Mouse (Mus musculus): ENCODE results near the gene Wnk2. TPM values are rescaled to one million over a fixed set of nuclear protein-coding genes. Genes with fewer than 3 reads are reported as not detected.

Gene Wnk2
- polyA plus RNA-seq, 1 experiment from 2014 or later, result 1.6 TPM

DNA sequence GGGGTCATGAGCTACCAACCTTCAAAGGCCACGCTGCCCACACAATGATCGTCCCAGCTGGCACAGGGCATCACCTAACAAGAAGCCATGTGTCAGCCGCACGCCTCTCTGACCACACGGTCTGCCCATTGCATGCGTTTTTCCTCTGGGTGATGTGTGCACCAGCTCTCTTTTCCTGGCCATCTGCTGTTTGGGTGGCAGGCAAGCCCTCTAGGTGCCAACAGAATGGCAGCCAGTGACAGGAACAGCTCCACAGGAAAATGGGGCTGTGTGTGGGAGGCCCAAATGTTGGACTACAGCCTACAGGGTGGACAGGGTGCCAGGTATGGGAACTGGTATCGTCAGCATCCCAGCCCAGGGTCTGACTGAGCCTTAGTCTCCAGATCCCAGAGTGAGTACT, 24.5 kb upstream of the Wnk2 start:
- peaks cover 4% of the 10 kb centered on the region; the same call in 1 of the 2 replicates for H3K4me1 ChIP-seq
- 84% methylated on average over 7 of the region's 7 CpGs for WGBS
- H3K9ac ChIP-seq, result no peak overlapping the region
- ATAC-seq (ENCODE audit: insufficient number of reproducible peaks, low FRiP score, low TSS enrichment, low read depth), result no peak
- H3K36me3 ChIP-seq, result no peaks in the 10 kb centered on the region
- no peak overlapping the region for H3K4me3 ChIP-seq
- H3K4me2 ChIP-seq, result no peak overlapping the region
- H3K9me3 ChIP-seq, result no peaks in the 10 kb centered on the region
- no peaks in the 10 kb centered on the region for H3K27me3 ChIP-seq
- H3K27ac ChIP-seq, result no peak overlapping the region

DNA sequence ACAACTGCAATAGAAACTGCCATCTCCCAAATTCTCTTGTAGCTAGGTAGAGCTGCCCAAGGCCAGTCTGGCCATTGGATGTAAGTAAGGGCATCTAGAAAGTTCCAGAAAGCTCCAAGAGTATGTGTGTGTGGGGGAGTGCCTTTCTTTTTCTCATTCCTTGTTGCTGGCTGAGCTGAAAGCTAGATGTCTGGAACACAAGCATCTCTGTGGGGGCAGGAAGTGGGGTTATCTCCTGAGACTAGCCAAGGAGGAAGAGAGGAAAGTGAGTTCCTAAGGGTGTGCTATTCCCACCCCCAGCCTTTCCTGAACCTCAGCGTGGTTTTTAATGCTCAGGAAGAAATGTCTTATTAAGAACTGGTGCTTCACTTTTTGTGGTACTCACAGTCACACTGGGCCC, 23.9 kb upstream of the Wnk2 start:
- no peak for ATAC-seq (ENCODE audit: insufficient number of reproducible peaks, low FRiP score, low TSS enrichment, low read depth)
- Histone ChIP-seq H3K4me1 (peaks cover 9% of the 10 kb centered on the region; the same call in 1 of the 2 replicates), H3K27me3 (no peaks in the 10 kb centered on the region), H3K4me2 (no peak overlapping the region), H3K9ac (no peak overlapping the region), H3K9me3 (no peaks in the 10 kb centered on the region), H3K36me3 (no peaks in the 10 kb centered on the region), H3K4me3 (no peak overlapping the region), H3K27ac (no peak overlapping the region)
- WGBS, result 53% methylated on average over 1 of the region's 1 CpGs

DNA sequence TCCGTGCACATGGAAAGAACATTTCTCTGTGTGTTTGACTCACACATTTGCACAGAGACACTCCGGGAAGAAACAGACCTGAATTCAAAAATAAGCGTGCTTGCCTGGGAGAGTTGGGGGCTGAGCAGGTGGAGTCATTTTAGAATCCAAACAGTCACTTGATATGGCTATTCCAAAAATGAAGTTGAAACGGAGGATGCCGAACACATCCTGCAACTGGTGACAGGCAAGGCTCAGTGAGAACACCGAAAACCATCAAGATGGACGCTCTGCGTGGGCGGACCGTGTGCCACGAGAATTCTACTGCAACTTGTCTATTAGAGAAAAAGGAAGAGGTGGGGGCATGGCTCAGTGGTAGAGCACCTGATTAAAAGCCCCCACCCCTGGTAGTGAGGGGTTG, 22.8 kb upstream of the Wnk2 start:
- H3K4me1 ChIP-seq, result peaks cover 12% of the 10 kb centered on the region; the same call in 1 of the 2 replicates
- ATAC-seq (ENCODE audit: insufficient number of reproducible peaks, low FRiP score, low TSS enrichment, low read depth), result no peak
- H3K27ac ChIP-seq, result no peak overlapping the region
- 90% methylated on average over 11 of the region's 11 CpGs for WGBS
- no peak overlapping the region for H3K9ac ChIP-seq
- H3K27me3 ChIP-seq, result no peaks in the 10 kb centered on the region
- no peaks in the 10 kb centered on the region for H3K36me3 ChIP-seq
- no peak overlapping the region for H3K4me3 ChIP-seq
- H3K9me3 ChIP-seq, result no peaks in the 10 kb centered on the region
- H3K4me2 ChIP-seq, result no peak overlapping the region

DNA sequence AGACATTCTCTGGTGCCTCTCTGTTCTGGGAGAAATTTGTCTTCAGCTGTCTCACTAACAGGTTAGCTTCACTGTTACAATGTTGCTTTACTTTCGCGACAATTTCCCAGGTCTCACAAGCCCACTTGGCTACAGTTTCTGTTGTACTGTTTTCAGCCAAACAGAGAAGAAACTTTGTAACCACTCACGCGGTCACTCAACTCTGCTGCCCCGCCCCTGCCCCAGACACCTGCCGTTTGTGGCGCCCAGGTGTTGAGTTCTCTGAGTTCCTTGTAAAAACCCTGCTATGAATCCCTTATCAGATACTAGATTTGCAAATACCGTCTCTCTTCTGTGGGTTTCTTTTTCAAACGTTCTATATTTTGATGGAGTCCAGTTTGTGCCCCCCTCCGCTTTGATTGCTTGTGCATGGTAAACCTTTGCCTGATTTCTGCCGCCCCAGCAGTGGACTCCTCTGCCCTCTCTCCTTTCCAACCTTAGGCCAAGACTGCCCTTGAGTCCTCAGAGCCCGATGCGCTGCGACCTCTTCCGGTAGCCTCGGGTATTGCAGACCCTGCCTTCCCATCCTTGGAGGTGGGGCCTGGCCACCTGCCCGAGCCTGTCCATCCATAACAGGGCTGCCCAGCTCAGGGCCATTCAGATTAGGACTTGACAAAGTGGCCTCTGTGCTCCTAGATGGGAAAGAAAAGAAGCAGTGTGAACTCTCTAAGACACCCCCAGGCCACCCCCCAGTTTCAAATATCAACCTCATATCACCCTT, 21.8 kb upstream of the Wnk2 start:
- H3K36me3 ChIP-seq, result no peaks in the 10 kb centered on the region
- no peak overlapping the region for H3K9ac ChIP-seq
- H3K9me3 ChIP-seq, result no peaks in the 10 kb centered on the region
- H3K27ac ChIP-seq, result no peak overlapping the region
- no peaks in the 10 kb centered on the region for H3K27me3 ChIP-seq
- no peak overlapping the region for H3K4me2 ChIP-seq
- H3K4me1 ChIP-seq, result peaks cover 12% of the 10 kb centered on the region; the same call in 1 of the 2 replicates
- ATAC-seq (ENCODE audit: insufficient number of reproducible peaks, low FRiP score, low TSS enrichment, low read depth), result no peak
- H3K4me3 ChIP-seq, result no peak overlapping the region
- WGBS, result 17% methylated on average over 17 of the region's 17 CpGs

DNA sequence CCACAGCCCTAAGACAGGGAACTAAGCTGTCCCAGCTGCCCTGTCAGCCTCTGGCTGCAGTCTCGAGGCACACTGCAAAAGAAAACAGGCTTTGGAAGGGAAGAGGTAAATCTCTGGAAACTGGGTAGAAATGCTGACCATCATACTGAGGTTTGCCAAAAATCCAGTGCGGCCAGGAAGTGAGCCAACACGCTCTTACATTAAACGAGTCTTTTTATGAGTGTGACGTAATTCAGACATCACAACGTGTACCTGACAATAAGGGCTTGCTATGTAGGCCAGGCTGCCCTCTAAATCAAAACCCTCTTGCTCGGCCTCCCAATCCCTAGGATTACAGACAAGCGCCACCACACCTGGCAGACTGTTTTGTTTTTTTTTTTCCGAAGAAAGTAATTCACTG, 19.3 kb upstream of the Wnk2 start:
- no peak overlapping the region for H3K4me2 ChIP-seq
- H3K9me3 ChIP-seq, result no peaks in the 10 kb centered on the region
- peaks cover 12% of the 10 kb centered on the region; the same call in 1 of the 2 replicates for H3K4me1 ChIP-seq
- H3K36me3 ChIP-seq, result no peaks in the 10 kb centered on the region
- 25% methylated on average over 9 of the region's 9 CpGs for WGBS
- no peak overlapping the region for H3K9ac ChIP-seq
- H3K27me3 ChIP-seq, result no peaks in the 10 kb centered on the region
- peak overlapping the region; percentile 66 for H3K27ac ChIP-seq
- no peak overlapping the region for H3K4me3 ChIP-seq
- no peak for ATAC-seq (ENCODE audit: insufficient number of reproducible peaks, low FRiP score, low TSS enrichment, low read depth)

DNA sequence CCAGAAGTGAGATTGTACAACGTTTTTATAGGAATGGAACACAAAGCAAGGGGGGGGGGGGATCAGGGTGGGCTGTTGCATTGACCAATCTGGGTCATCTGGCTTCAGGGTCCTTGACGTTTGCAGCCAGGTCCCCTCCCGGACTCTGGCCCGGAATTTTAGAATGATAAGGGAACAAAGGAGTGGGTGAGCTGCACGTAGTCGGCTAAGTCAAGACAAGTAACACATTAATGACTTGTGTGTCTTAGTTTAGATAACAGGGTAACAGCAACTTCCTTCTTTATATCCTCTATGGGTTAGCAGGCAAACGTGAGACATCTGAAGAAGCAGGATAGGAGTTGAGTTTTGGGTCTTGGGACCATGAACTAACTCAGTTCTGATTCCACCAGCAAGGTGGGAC, 15.8 kb upstream of the Wnk2 start:
- no peak for ATAC-seq (ENCODE audit: insufficient number of reproducible peaks, low FRiP score, low TSS enrichment, low read depth)
- Histone ChIP-seq H3K4me3 (no peak overlapping the region), H3K27ac (no peak overlapping the region), H3K4me2 (no peak overlapping the region), H3K36me3 (no peaks in the 10 kb centered on the region), H3K9ac (no peak overlapping the region), H3K4me1 (peaks cover 8% of the 10 kb centered on the region; the same call in 1 of the 2 replicates), H3K27me3 (no peaks in the 10 kb centered on the region), H3K9me3 (no peaks in the 10 kb centered on the region)
- 75% methylated on average over 7 of the region's 7 CpGs for WGBS

DNA sequence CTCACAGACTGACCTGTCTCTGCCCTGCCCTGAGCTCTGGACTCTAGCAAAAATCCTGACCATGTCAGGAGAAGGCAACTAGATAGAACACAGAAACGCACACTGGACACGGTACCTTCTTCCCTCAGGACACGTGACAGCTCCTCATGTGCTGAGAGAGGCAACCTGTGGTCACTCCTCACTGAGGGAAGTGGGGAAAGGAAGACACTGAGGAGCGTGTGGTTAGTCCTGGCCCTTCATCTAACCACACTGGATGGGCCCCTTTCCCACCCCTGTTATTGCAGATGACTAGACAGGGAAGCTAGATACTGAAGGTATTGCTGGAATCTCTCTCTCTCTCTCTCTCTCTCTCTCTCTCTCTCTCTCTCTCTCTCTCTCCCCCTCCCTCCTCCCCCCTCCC, 14.9 kb upstream of the Wnk2 start:
- WGBS, result 75% methylated on average over 4 of the region's 4 CpGs
- ATAC-seq (ENCODE audit: insufficient number of reproducible peaks, low FRiP score, low TSS enrichment, low read depth), result no peak
- H3K9ac ChIP-seq, result no peak overlapping the region

DNA sequence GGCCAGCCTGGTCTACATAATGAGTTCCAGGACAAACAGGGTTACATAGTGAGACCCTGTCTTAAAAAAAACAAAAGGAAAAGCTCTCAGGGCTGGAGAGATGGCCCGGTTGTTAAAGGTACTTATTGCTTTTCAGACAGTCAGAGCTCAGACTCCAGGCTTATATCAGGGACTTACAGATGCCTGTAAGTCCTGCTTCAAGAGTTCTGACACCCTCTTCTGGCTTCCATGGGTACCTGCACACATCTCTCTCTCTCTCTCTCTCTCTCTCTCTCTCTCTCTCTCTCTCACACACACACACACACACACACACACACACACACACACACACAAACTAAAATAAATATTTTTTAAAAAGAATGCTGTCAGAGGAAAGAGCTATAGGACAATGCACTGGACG, 13.4 kb upstream of the Wnk2 start:
- Histone ChIP-seq H3K36me3 (no peaks in the 10 kb centered on the region), H3K9ac (no peak overlapping the region), H3K4me3 (no peak overlapping the region), H3K27ac (no peak overlapping the region), H3K4me2 (no peak overlapping the region), H3K9me3 (no peaks in the 10 kb centered on the region), H3K27me3 (no peaks in the 10 kb centered on the region), H3K4me1 (no peaks in the 10 kb centered on the region)
- 47% methylated on average over 2 of the region's 2 CpGs for WGBS
- no peak for ATAC-seq (ENCODE audit: insufficient number of reproducible peaks, low FRiP score, low TSS enrichment, low read depth)

More for the DNA sequence above, 14.9 kb upstream of the Wnk2 start:
- Histone ChIP-seq H3K27ac (no peak overlapping the region), H3K9me3 (no peaks in the 10 kb centered on the region), H3K4me1 (peaks cover 8% of the 10 kb centered on the region; the same call in 1 of the 2 replicates), H3K4me2 (no peak overlapping the region), H3K27me3 (no peaks in the 10 kb centered on the region), H3K4me3 (no peak overlapping the region), H3K36me3 (no peaks in the 10 kb centered on the region)

DNA sequence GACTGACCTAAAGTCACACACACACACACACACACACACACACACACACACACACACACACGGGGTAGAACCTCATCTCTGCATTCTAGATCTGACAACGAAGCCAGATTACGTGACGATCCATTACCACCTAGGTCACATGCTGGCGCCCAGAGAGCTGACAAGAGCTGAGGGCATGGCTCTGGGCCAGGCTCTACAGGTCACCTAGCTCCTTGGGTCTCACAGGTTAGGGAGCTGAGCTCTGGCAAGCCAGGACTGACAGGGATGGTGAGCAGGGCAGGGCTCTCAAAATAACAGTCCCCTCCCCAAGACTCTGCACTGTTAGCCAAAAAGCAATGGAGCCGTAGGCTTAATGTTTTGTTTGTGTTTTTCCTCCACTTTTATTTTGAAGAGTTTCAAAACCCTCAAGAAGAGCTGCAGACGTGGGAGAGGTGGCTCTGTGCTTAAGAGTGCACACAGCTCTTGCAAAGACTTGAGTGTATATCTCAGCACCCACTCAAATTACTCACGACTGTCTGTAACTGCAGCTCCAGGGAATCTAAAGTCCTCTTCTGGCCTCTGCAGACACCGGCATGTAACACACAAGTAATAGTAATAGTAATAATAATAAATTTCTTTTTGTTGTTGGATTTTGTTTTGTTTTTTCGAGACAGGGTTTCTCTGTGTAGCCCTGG, 10.4 kb upstream of the Wnk2 start:
- no peak for ATAC-seq (ENCODE audit: insufficient number of reproducible peaks, low FRiP score, low TSS enrichment, low read depth)
- no peak overlapping the region for H3K27ac ChIP-seq
- H3K27me3 ChIP-seq, result no peaks in the 10 kb centered on the region
- H3K9ac ChIP-seq, result no peak overlapping the region
- H3K4me1 ChIP-seq, result peaks cover 5% of the 10 kb centered on the region; the same call in 1 of the 2 replicates
- H3K36me3 ChIP-seq, result no peaks in the 10 kb centered on the region
- no peaks in the 10 kb centered on the region for H3K9me3 ChIP-seq
- 68% methylated on average over 10 of the region's 10 CpGs for WGBS
- no peak overlapping the region for H3K4me2 ChIP-seq
- no peak overlapping the region for H3K4me3 ChIP-seq

DNA sequence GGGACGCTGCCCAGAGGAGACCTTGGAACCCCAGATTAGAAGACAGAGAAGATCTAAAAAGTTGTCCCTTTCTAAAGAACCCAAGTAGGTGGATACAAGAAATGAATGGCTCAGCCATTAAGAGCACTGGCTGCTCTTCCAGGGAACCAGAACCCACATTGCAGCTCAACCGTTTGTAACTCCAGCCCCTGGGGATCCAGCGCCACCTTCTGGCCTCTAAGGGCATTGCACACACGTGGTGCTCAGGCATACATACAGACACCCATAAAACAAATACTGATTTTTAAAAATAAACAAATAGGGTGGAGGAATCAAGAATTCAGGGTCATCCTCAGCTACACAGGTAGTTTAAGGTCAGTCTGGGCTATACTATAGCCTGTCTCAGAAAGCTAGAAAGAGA, 8.8 kb upstream of the Wnk2 start:
- H3K9ac ChIP-seq, result no peak overlapping the region
- 77% methylated on average over 4 of the region's 4 CpGs for WGBS
- ATAC-seq (ENCODE audit: insufficient number of reproducible peaks, low FRiP score, low TSS enrichment, low read depth), result no peak

DNA sequence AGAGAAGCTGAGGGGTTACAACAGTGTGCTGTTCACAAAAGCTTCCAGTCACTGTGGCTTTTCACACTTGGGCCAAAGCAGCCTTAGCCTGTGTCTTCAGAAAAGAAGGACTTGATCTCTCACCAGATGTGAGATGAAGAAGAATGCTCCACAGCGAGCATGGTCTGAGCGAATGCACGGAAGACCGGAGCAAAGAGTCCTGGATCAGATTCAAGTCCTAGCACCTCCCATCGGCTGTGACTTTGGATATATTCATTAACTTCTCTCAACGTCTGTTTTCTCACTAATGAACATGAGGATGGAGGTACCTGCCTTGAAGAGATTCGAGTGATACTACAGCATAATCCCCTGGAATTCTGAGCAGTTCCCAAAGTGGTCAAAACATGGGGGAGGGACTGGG, 6.8 kb upstream of the Wnk2 start:
- H3K4me1 ChIP-seq, result peaks cover 5% of the 10 kb centered on the region; the same call in 1 of the 2 replicates
- no peak overlapping the region for H3K4me2 ChIP-seq
- H3K27ac ChIP-seq, result no peak overlapping the region
- H3K27me3 ChIP-seq, result peaks cover 3% of the 10 kb centered on the region; the same call in 1 of the 2 replicates
- no peaks in the 10 kb centered on the region for H3K9me3 ChIP-seq
- WGBS, result 42% methylated on average over 7 of the region's 7 CpGs
- no peak overlapping the region for H3K4me3 ChIP-seq
- no peaks in the 10 kb centered on the region for H3K36me3 ChIP-seq
- H3K9ac ChIP-seq, result no peak overlapping the region
- no peak for ATAC-seq (ENCODE audit: insufficient number of reproducible peaks, low FRiP score, low TSS enrichment, low read depth)

More for the DNA sequence above, 8.8 kb upstream of the Wnk2 start:
- Histone ChIP-seq H3K27me3 (no peaks in the 10 kb centered on the region), H3K27ac (no peak overlapping the region), H3K9me3 (no peaks in the 10 kb centered on the region), H3K4me3 (no peak overlapping the region), H3K36me3 (no peaks in the 10 kb centered on the region), H3K4me1 (peaks cover 5% of the 10 kb centered on the region; the same call in 1 of the 2 replicates), H3K4me2 (no peak overlapping the region)

DNA sequence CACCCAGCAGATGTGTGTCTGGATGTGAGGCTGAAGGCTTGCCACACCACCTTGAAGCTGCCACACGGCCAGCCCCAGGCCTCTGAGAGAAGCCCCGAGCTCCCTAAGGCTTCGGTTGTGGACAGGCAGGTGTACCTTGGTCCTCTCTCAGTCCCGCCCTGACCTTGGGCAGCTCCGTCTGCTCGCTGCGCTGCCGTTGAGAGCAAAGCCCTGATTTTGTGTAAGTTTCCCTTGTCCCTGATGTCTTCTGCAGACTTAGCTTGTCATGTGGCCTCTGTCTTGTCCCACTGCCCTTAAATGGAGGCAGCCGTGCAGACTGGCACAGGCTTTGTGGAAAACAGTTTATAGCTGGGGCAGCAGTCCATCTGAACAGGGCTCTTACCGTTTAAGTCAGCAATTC, 6.2 kb upstream of the Wnk2 start:
- no peak overlapping the region for H3K4me2 ChIP-seq
- H3K27ac ChIP-seq, result no peak overlapping the region
- peaks cover 5% of the 10 kb centered on the region; the same call in 1 of the 2 replicates for H3K4me1 ChIP-seq
- H3K9ac ChIP-seq, result no peak overlapping the region
- peaks cover 9% of the 10 kb centered on the region; the same call in 1 of the 2 replicates for H3K27me3 ChIP-seq
- no peaks in the 10 kb centered on the region for H3K36me3 ChIP-seq
- 69% methylated on average over 10 of the region's 10 CpGs for WGBS
- ATAC-seq (ENCODE audit: insufficient number of reproducible peaks, low FRiP score, low TSS enrichment, low read depth), result no peak
- no peak overlapping the region for H3K4me3 ChIP-seq
- H3K9me3 ChIP-seq, result no peaks in the 10 kb centered on the region
